Mouse (Mus musculus) spleen, embryonic (tissue): ENCODE data around the gene Hfe2.

ENCODE experiments used
- CTCF ChIA-PET: fragments of 350-600 bp; sonication (Branson Sonifier 250); formaldehyde crosslinking; loops from one replicate; lab custom pipeline; 2022; lab: Charles Lee

Gene Hfe2

DNA sequence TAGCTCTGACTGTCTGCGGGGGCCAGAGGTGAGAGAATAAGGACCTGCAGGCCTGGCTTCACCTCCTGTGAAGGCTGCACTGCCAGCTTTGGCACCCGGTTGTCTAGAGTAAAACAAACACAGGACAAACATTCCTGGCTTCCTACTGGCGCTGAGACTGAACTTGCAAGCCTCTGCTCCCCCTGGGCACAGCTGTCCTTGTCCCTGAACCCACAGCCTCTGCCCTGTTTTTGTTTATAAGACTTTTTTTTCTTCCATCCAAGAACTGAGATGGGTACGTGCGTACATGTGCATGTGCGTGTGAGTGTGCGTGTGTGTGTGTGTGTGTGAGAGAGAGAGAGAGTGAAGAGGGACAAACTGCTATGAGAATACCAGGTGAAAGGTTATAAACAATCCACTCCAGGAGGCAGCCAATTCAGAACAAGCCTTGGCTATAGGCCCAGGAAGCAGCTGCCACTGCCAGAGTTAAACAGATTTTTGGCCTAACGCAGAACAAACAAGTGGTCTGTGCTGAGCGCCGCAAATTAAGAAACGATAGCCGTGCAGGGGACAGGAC is 30.1 kb downstream of the Hfe2 start:
- CTCF ChIA-PET = interaction anchor here (0.6 to 0.7 kb wide), 2 partner anchors 26 to 42 kb away, joined by 3 to 5 read pairs; partner anchors contain the start of gene Ankrd34a

DNA sequence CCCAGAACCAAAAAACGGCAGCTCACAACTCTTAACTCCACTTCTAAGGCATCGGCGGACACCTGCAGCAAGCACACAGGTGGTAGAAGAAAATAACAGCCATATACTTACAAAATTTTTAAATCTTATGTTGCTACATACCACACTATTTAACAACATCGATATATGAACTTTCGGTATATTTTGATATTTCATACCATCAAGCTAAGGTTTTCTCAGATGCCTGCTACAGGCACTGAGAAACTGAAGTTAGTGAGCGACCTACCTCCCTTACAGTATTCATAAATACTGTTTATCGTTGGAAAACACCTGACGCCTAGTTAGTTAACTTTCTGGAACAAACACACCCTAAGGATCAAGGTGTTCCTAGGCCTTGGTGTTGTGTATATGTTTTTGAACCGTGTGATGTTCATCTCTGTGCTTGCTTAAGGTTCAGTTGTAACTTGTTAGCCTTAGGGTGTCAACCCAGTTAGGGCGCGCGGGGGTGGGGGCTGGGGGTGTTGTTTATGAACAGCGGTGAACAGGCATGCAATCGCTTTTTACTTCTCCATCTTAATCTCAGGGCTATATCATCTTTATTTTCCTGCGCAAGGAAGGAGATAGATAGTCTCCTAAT is 31.1 kb downstream of the Hfe2 start:
- CTCF ChIA-PET = interaction anchor here (0.6 kb wide), 1 partner anchor 11 kb away, joined by 3 read pairs; no protein-coding TSS in a partner anchor

DNA sequence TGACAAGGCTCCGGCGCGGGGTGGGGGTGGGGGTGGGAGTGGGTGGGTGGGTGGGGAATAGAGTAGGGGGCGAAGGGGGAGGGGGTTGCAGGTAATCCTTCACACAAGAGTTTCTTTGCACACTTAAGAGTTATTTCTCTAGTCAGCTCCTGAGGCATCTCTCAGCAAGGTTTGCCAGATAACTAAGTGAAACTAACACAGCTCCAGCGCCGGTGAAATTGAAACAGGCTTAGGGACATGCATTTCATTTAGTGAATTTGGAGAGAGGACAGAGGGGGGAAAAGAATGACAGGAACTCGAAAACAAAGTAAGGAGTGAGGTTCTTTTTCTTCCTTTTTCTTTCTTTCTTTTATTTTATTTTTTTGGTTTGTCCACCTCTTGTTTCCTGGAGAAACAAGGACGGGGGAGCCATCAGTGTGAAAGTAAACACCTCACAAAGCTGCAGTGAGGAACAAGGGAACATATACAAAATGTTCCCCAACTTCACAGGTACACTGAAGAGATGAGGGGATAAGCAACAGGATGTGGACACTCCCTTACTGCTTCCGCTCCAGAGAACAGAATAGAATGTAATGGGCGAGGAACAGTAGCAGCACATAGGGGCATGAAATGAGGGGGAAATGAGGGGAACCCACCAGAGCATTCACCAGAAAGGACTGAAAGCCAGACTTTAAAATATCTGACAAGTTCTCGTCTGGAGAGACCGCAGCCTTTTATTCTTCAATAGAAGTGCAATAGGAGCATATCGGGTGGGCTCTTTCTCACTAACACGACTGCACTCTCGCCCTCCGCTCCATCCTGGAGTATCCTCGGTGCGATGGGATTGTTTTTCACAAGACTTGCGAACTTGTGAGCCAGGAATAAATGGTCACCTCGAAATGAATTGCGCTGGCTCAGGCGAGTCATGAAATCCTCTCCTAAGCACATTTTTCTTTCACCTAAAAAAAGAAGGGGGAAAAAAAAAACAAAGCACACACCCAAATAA is 32.0 kb downstream of the Hfe2 start:
- CTCF ChIA-PET = interaction anchor here (0.6 kb wide), 1 partner anchor 12 kb away, joined by 3 read pairs; no protein-coding TSS in a partner anchor

DNA sequence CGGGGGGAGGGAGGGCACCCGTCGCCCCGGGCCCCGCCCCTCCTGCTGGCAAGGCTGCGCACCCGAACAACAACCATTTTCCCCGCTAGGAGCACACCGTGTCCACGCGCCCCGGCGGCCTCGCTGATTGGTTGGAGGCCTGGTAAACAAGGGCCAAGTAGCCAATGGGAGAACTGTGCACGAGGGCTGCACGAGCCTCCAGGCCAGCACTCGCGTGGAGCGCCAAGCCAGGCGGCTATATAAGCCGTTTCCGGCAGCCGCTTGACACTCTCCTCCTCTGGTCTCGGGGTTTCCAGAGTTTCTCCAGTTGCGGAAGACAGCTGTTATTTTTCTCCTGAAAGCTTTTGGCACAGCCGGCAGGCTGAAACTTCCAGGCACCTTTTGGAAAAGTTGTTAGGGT is 32.7 kb downstream of the Hfe2 start, which contains the start of gene Txnip:
Gene Txnip (plus strand): TSS at position 264 of the 400 bp plus-strand sequence.
- CTCF ChIA-PET = interaction anchor here (1.2 kb wide), 1 partner anchor 19 kb away, joined by 4 read pairs; the partner anchor contains the start of gene Gm16253

DNA sequence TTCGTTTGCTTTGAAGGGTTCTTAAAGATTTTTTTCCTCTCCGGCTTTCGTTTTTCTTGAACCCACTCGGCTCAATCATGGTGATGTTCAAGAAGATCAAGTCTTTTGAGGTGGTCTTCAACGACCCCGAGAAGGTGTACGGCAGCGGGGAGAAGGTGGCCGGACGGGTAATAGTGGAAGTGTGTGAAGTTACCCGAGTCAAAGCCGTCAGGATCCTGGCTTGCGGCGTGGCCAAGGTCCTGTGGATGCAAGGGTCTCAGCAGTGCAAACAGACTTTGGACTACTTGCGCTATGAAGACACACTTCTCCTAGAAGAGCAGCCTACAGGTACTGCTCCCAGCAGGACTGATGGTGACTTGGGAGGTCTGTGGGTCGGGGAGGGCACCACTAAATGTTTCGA is 33.2 kb downstream of the Hfe2 start:
- CTCF ChIA-PET = interaction anchor here (1.2 kb wide), 1 partner anchor 18 kb away, joined by 4 read pairs; the partner anchor contains the start of gene Gm16253

DNA sequence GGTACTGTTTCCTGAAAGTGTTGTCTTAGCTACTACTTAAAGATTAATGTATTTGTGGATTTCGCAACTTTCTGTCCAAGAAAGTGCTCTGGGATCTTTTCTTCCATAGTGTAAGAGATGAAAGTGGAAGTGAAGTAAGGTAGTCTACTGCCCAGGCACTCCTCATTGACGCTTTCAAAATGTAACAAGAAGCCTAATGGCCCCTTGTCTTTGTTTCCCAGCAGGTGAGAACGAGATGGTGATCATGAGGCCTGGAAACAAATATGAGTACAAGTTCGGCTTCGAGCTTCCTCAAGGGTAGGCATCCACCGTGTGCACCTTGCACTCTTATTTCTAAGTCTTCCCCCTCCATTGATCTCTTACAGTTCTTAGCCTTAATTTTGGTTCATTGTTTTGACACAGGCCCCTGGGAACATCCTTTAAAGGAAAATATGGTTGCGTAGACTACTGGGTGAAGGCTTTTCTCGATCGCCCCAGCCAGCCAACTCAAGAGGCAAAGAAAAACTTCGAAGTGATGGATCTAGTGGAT is 33.8 kb downstream of the Hfe2 start:
- CTCF ChIA-PET = interaction anchor here (0.5 to 1.2 kb wide), 2 partner anchors 18 to 71 kb away, joined by 3 to 4 read pairs; partner anchors contain the start of genes Gm16253 and Rbm8a

DNA sequence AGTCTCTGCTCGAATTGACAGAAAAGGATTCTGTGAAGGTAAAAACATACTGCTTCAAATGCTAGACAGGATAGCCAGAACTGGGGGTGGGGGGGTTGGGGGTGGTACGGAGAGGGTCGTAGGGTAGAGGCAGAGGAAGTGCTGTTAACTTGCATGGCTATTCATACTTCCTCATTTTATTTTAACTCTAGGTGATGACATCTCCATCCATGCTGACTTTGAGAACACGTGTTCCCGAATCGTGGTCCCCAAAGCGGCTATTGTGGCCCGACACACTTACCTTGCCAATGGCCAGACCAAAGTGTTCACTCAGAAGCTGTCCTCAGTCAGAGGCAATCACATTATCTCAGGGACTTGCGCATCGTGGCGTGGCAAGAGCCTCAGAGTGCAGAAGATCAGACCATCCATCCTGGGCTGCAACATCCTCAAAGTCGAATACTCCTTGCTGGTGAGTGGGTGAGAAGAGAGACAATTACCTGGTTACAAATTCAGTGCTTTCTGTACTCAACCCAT is 34.5 kb downstream of the Hfe2 start:
- CTCF ChIA-PET = interaction anchor here (0.5 kb wide), 1 partner anchor 70 kb away, joined by 3 read pairs; the partner anchor contains the start of gene Rbm8a

DNA sequence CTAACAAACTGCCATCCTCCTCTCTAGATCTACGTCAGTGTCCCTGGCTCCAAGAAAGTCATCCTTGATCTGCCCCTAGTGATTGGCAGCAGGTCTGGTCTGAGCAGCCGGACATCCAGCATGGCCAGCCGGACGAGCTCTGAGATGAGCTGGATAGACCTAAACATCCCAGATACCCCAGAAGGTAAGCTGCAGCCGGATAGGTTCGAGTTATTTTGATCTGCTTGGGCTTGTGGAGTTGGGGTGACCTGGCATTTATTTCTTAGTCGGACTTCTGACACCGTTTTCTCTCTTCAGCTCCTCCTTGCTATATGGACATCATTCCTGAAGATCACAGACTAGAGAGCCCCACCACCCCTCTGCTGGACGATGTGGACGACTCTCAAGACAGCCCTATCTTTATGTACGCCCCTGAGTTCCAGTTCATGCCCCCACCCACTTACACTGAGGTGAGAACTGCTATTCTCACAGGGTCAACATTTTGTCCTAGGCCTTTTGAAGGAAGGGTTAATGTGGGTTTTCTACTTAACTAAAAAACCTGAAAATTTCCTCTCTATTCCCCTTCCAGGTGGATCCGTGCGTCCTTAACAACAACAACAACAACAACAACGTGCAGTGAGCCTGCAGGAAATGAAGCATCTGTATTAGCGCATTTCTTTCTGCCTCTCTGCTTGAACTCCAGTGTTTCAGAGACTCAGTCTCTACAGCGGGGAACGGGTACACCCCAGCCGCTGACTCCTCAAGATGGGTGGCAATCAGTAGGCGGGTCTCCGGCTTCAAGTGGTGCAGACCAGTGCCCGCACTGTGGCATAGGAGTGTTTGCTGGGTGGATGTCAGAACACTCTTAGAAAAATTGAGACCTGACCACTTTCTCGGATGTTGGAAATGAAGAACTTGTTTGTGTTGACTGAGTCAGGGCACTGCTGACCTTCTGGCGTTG is 35.2 kb downstream of the Hfe2 start:
- CTCF ChIA-PET = no interaction called here

DNA sequence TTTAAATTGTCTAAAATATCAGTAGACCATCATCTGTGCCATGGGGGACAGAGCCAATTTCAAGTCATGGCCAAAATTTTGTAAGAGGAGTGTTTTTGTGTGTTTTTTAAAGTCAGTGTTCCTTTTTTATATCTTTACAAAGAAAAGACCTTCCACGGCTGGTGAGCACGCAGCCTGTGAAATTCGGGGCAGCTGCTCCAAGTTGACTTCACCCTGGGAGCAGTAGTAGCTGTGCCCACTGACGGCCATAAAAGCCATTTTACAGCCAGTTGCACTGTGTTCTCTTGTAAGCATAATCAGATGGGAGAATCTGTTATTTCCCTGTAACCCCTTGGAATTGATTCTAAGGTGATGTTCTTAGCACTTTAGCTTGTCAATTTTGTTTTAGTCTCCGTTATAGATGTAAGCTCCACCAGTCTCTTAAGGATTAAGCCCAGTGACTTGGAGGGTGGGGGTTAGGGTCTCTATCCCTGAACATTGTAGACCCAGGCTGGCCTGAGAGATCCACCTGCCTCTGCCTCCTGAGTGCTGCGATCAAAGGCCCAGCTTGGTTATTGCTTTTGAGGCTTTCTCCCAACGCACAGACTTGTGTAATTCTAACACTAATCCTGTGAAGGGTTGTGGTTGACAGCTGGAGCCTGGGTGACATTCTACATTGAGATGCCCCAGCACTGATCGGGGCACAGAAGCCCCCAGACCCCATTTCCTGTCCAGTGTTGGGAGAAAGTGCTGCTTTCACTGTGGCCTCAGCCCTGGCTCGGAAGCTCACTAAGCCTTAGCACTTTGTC is 36.1 kb downstream of the Hfe2 start:
- CTCF ChIA-PET = interaction anchor here (0.8 kb wide), 1 partner anchor 69 kb away, joined by 3 read pairs; the partner anchor contains the start of gene Rbm8a

DNA sequence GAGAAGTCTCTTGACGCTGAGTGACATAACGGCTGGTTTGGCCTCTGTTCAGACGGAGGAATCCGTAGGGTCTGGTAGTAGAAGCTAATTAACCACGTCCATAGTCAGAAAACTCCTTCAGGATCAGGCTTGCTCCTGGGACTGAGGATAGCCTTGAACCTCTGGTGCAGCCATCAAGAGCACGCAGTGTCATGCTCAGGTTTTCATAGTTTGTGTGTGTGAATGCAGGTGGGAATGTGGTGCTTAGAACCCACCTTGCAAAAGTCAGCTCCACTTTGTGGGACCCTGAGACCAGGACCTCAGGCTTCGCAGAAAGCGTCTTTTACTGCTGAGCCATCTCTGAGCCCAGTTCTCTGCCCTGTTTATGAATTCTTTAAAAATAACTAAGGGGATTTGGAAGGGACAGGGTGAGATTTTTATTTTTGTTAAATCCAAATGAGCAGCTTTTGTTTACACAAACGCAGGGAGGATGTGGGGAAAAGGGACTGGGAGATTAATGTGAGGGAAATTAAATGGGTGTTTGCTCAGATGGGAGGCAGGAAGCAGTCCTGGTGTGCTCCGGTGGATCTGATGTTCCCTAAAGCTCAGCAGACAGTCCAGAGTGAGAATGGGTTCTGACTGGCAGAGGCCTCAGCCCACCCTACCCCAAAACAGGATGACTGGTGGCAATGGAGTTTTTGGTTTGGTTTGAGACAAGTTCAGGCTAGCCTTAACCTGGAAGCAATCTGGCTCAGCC is 37.1 kb downstream of the Hfe2 start:
- CTCF ChIA-PET = interaction anchor here (0.7 to 1.3 kb wide), 3 partner anchors 15 to 364 kb away, joined by 3 to 5 read pairs (median 3); partner anchors contain the start of gene Gm16253

DNA sequence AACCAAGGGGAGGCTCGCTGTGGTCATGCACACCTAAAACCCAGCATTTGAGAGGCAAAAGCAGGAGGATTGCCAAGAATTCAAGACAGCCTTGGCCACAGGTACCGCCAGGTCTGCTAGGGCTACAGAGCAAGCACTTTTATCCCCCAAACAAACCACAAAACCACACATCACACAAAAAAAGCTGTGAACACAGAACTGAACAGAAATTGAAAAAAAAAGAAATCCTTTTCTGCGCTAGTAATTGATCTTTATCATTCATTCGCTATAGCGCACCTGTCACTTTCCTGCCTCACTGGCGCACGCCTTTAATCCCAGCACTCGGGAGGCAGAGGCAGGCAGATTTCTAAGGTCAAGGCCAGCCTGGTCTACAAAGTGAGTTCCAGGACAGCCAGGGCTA is 38.3 kb downstream of the Hfe2 start:
- CTCF ChIA-PET = interaction anchor here (0.6 to 1.3 kb wide), 2 partner anchors 13 to 14 kb away, joined by 5 read pairs; partner anchors contain the start of gene Gm16253

DNA sequence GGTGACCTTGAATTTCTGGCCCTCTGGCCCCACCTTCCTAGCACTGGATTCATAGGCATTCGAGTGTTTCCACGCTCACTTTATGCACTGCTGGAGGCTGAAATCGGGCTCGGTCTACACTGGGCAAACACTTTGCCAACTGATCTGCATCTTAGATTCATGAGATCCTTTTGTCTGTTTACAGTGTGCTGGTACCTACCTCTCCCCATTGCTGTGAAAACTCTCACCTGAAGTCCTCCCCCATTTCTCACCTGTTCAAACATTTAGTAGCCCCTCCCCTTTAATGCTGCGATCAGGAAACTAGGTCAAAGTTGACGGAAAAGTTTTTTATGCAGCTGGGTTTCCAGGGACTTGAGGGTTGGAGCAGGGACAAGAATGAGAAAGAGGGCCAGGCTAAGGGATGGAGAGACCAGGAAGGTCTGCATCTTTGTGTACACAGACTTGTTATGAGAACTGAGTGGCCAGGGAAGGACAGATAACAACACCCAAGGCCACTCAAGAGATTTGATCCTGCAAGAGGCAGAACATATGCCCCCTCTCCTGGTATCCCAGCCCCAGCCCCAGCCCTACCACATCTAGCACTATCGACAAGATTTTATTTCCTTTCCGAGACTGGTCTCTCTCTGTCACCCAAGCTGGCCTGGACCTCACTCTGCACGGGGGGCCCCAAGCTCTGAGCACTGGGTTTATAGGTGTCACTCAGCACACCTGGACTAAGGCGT is 39.1 kb downstream of the Hfe2 start:
- CTCF ChIA-PET = no interaction called here

DNA sequence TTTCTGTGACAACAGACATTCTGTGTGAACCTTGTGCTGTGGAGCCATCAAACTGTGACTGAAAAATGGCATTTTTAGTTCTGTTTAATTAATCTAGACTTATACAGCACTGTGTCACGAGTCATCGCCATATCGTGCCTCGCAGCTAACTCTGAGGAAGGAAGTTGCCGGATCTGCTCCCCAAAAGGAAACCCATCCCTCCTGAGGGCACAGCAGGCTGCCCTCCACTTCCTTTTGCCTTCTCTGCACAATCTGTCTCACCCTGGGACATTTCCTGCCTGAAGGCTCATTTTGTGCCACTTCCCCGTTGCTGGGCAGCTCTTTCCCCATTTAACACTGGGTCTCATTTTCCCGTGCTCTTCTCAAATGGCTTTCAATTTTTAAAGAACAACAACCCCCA is 39.7 kb downstream of the Hfe2 start:
- CTCF ChIA-PET = no interaction called here

DNA sequence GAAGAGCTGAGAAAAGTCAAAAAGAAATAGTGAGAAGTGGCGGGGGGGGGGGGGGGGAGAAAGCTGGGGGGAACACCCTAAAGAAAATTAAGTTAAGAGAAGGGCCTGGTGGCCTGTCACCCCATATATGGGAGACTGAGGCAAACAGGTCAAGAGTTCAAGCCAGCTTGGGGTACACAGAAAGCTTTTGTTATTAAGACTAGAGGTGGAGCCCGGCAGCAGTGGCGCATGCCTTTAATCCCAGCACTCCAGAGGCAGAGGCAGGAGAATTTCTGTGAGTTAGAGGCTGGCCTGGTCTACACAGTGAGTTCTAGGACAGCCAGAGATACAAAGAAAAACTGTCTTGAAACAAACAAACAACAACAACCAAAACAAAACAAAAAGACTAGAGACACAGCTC is 40.1 kb downstream of the Hfe2 start:
- CTCF ChIA-PET = interaction anchor here (0.6 kb wide), 1 partner anchor 285 kb away, joined by 7 read pairs; no protein-coding TSS in a partner anchor

DNA sequence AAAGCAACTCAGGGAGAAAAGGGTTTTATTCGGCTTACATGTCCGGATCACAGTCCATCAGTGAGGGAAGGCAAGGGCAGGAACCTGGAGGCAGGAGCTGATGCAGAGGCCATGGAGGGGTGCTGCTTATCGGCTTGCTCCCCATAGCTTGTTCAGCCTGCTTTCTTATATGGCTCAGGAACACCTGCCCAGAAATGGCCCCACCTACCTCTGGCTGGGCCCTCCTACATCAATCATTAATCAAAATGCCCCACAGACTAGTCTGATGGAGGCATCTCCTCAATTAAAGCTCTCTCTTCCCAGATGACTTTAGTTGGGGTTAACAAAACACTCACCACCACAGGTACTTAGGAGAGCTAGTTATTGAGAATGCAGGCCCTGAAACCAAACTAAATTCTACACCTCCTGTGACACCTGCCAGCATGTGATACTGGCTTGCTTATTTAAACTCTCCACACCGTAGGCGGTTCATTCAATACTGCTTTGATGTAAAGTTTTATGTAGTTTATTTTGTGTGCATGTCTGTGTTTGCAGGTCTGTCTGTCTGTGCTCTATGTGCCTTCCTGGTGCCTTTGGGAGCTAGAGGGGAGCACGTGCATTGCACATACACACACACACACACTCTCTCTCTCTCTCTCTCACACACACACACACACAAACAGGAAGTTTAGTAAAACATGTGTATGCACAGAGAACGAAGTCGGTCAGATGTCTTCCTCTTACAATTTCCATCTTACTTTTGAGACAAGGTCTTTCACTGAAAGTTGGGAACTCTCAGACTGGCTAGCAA is 41.9 kb downstream of the Hfe2 start:
- CTCF ChIA-PET = interaction anchor here (0.6 to 1.3 kb wide), 3 partner anchors 13 to 1244 kb away, joined by 3 to 10 read pairs (median 8); no protein-coding TSS in a partner anchor

DNA sequence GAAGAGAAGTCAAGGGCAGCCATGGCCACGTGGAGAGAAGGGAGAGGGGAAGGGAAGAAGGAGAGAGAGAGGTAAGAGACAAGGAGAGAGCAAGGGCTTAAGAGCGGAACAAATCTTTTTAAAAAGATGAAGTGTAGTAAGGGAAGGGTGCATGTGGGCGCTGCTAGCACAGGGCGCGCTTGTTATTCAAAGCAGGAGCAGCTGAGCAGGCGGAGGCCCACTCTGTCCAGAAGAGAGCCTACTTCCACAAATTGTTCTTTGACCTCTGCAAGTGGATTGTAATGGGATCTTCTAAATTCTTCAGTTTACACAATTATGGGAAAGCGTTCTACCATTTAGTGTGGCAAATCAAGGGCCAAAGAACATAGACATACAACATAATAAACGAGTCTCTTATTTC is 43.6 kb downstream of the Hfe2 start:
- CTCF ChIA-PET = no interaction called here

DNA sequence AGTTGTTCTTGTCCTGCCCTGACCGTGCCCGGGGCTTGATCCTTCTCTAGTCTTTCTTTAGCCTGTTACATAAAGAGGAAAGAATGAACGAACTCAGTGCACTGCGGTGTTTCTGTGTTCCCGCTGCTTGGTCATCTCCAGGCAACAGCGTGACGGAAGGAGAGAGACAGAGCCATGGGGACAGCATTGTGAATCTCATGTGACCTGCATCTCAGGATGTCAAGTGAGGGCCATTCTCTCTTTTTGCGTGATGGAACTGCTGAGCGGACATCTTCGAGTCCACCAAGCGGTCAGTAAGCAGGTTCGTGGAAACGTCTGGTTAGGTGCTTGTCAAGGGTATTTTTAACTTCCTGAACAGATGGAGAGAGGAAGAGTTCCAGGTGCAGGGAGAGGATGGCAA is 44.5 kb downstream of the Hfe2 start:
- CTCF ChIA-PET = no interaction called here
